Mouse (Mus musculus): Measurements from ENCODE around the gene Sec31b.
A peak's percentile ranks its signal among the peaks of the same experiment; 100 is the strongest.

Sec31b gene

GRCm38 (mm10) chr19:44475268-44475667, 70.4 kb downstream of the Sec31b start:
- peak in 1 of 2 experiments; percentile 13 for DNase-seq (ENCODE audit: low spot score in 2 of 2)

DNA sequence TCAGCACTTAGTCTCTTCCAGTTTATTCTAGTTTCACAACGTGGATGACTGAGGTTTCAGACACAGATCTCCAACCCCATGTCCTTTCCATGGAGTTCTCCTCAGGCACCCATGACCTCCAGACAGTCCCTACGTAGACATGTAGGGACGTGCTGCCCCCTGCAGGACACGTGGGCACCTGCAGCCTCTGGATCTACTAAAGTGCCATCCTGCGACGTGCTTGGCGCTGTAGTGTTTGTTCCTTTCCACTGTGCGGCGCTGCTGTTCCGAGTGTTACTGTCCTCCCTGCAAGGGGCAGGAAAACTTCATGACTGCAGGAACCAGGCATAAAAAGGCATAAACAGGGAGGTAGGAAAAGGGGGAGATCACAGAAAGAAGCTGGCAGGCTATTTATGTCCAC, 71.5 kb downstream of the Sec31b start:
- peak; percentile 53 to 76 for DNase-seq (ENCODE audit: low spot score in 2 of 2)
